Mouse (Mus musculus) NIH3T3 (cell line): ENCODE measurements around the gene Cdh9.

ENCODE experiments used
- DNase-seq: peaks from one replicate; pipeline ENCODE4 v3.0.0-alpha.2; 2012; ENCODE audit warnings: low read depth

Gene Cdh9

DNA sequence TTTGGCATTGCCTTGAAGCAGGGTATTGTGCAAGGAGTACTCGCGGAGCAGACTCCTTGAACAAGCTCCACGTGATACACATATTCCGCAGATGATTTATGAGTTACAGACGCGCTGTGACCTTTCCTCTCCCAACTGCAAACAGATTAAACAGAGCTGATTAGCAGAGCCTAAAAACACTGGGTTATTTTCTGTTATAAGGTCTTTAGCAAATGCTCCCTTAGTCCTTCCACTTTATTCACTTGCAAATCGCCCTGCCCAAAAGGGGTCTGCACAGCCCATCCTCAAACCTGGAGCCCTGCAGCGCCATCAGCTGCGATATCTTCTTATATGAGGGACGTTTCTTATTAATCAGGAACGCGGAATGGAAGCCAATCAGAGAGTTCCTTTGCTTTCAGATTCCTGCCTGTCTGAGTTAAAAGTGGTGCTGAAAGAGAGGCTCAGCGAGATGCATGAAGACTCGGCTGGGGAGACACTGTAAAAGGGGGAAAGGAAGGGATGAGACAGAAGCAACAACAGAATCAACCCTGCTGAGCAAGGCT is at the start of gene Cdh9:
Gene Cdh9, plus strand, starts transcription at position 287 of the 542 bp plus-strand sequence.
- peak; percentile 5 for DNase-seq

GRCm38 (mm10) chr15:16679096-16679495 is 49.5 kb upstream of the Cdh9 start:
- no peak for DNase-seq

- no peak for DNase-seq
Observed at GRCm38 (mm10) chr15:16699821-16700220, 28.7 kb upstream of the Cdh9 start.

- no peak for DNase-seq
Observed at GRCm38 (mm10) chr15:16702340-16702739, 26.2 kb upstream of the Cdh9 start.

- DNase-seq, result no peak
Observed at GRCm38 (mm10) chr15:16739088-16739487, 10.5 kb downstream of the Cdh9 start.

DNA sequence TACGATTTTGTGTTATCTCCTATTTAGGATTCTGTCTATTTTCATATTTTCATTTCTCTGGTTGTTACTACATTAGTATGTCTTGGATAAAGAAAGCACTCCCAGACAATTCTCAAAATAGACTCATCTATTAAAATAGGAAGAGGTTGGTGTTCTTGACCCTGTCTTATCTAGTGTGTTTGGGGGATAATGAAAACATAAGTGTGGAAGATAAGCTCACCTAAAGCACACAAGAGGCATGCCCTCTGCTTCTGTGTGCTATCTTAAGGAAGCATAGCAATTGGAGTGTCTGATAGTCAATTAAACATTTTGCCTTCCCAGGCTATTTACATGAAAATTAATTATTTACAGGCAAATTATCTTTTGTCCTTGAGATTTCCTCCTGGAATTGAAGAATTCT is 18.1 kb downstream of the Cdh9 start:
- DNase-seq, result no peak

GRCm38 (mm10) chr15:16763252-16763651 is 34.7 kb downstream of the Cdh9 start:
- no peak for DNase-seq

DNA sequence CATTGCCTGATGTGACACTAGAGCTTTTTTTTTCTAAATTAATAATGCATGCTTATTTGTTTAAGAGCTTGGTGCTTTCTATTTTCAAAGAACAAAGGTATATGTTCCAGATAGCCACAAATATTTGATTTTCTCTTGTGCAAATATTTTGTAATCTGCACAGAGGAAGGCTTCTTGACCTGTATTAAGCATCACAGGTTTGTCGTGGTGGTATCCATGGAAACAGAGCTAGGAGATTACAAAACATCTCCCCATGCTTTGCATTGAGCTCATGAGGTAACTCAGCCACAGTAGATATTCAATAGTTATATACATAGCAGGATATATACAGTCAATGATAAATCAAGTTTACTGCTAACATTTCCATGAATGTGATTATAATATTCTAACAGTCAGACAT is 56.0 kb downstream of the Cdh9 start:
- no peak for DNase-seq

GRCm38 (mm10) chr15:16792857-16793256 is 64.3 kb downstream of the Cdh9 start:
- DNase-seq, result no peak

GRCm38 (mm10) chr15:16801302-16801701 is 72.7 kb downstream of the Cdh9 start:
- DNase-seq, result no peak

DNA sequence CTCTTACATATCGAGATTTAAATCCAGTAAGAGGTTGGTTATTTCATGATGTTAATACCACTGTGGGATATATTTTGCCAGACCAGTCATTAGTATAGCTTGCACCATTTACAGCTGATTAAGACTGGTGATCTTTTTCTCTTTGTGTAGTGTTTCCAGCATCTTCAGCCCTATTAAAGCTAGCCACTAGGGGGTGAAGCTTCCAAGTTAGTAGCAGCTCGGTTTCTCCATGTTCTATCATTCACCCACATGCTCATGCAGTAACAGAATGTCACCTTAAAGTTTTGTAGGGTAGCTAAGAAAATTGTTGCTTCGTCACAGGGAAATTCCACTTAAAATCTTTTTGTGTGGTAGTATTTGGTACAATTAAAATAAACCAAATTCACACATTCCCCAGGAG is 82.2 kb downstream of the Cdh9 start:
- no peak for DNase-seq

DNA sequence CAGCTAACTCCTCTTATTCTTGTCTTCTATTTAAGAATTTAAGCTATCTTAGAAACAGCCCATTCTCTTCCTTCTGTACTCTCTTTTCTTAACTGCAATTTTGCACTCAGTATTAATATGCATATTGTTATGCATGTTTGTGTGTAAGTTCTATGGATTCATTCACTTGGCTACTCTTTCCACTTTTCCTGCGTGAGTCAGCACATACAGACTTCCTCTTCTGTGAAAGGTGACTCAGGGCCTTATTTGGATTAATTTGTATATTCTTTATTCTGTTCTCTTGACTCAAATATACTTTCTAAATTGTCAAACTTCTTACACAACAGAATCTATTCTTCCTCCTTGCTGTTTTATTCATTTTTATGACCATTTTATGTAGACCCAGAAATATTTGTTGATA is 85.5 kb downstream of the Cdh9 start:
- no peak for DNase-seq

DNA sequence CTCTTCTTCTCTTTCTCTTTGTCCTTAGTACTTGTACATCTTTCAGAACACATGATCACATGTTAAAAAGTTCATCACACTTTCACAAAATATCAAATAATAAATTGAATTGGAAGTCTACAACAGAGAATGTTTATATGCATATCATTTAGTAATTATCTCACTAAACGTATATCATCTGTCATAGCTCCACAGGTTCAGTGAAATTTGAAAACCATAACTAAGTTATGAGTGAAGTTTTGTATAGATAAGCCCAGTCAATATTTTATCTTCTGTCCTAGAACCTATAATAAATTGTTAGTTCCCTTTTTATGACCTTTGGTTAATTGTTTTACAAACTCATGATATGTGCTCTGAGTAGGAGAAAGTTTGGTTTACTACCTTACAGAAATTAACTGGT is 106.2 kb downstream of the Cdh9 start:
- DNase-seq, result no peak

GRCm38 (mm10) chr15:16882542-16882941 is 154.0 kb downstream of the Cdh9 start:
- no peak for DNase-seq

DNA sequence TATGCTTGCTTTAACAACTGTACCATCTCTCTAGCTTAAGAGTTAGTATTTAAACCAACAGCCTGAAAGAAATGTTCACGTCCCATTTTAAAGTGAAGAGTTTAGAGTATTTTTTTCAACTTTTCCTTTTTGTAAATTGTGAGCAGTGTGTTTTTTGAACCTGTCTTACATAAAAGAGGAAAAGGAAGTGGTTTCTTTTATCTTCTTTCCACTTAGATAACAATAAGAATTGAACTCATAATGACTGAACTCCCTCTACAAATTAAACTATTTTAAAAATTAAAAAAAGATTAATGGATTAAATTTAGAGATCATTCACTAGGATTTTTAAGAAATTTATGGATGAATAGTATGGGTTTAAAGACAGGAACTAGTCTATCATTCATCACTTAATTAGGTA is 168.1 kb downstream of the Cdh9 start:
- DNase-seq, result no peak
